Mouse (Mus musculus) liver, adult 2 months (tissue): Measurements from ENCODE around the gene Cdh13. TPM values are rescaled to one million over a fixed set of nuclear protein-coding genes. Genes with fewer than 3 reads are reported as not detected.

Experiments
- DNase-seq: peaks from one replicate; pipeline ENCODE4 v3.0.0-alpha.2; 2011; ENCODE audit warnings: low read depth, low spot score; ENCODE audit errors: extremely low read depth
- H3K27ac ChIP-seq: fragments of 200-500 bp; replicated peaks from 2 replicates; pipeline ENCODE4 v1.5.1; 2012; ENCODE audit warnings: low read depth, mild to moderate bottlenecking, control low read depth, inconsistent platforms, low read length; ENCODE audit not compliant: insufficient read depth
- H3K27me3 ChIP-seq: fragments of 200-500 bp; 2 replicates; pipeline ENCODE4 v1.6.1; 2012; ENCODE audit warnings: mild to moderate bottlenecking, moderate library complexity, low read length, inconsistent platforms; ENCODE audit not compliant: control insufficient read depth, insufficient read depth
- H3K36me3 ChIP-seq: fragments of 200-500 bp; 2 replicates; pipeline ENCODE4 v1.6.1; 2012; ENCODE audit warnings: low read length, inconsistent platforms; ENCODE audit not compliant: control insufficient read depth, insufficient read depth
- H3K4me1 ChIP-seq: fragments of 200-500 bp; 2 replicates; pipeline ENCODE4 v1.6.1; 2011; ENCODE audit warnings: low read length; ENCODE audit not compliant: control insufficient read depth, insufficient read depth
- H3K4me3 ChIP-seq: fragments of 200-500 bp; 2 replicates; pipeline ENCODE4 v1.5.1; 2011; ENCODE audit warnings: low read depth, mild to moderate bottlenecking, control low read depth, low read length, moderate library complexity; ENCODE audit not compliant: insufficient read depth
- H3K79me2 ChIP-seq: fragments of 200-500 bp; 2 replicates; pipeline ENCODE4 v1.6.1; 2012; ENCODE audit warnings: inconsistent platforms, mild to moderate bottlenecking, low read length, moderate library complexity; ENCODE audit not compliant: control insufficient read depth, insufficient read depth
- H3K9ac ChIP-seq: fragments of 200-500 bp; 2 replicates; pipeline ENCODE4 v1.6.1; 2012; ENCODE audit warnings: low read depth, mild to moderate bottlenecking, control low read depth, inconsistent platforms, low read length
- CTCF ChIP-seq: fragments of 200-500 bp; IDR thresholded peaks from 2 replicates; pipeline ENCODE4 v1.5.1; 2011; ENCODE audit warnings: low read depth, low read length, control low read depth
- POLR2A ChIP-seq: fragments of 200-500 bp; IDR thresholded peaks from 2 replicates; pipeline ENCODE4 v1.6.1; 2011; ENCODE audit warnings: low read length, control low read depth; ENCODE audit not compliant: insufficient read depth; ENCODE audit errors: extremely low read depth
- whole genome bisulfite sequencing: fragments of 180-500 bp; shearing (Covaris S2); methylation state at CpG from one replicate; pipeline ENCODE4 v1.1.7; 2018; 5-methylcytosine and 5-hydroxymethylcytosine counted together
- polyA plus RNA-seq: library from polyadenylated mRNA; depleted of rRNA; stranded (reverse); fragments of >200 nt; gene quantifications from 2 replicates; pipeline ENCODE4 v1.2.3, GENCODE M21; 2012
- total RNA-seq: library from RNA; depleted of rRNA; stranded (reverse); fragments of >200 nt; gene quantifications from 2 replicates; pipeline ENCODE4 v1.2.3, GENCODE M21; 2014

Gene Cdh13
- total and polyA plus RNA-seq, 2 experiments: 1.5 to 2.1 TPM

DNA sequence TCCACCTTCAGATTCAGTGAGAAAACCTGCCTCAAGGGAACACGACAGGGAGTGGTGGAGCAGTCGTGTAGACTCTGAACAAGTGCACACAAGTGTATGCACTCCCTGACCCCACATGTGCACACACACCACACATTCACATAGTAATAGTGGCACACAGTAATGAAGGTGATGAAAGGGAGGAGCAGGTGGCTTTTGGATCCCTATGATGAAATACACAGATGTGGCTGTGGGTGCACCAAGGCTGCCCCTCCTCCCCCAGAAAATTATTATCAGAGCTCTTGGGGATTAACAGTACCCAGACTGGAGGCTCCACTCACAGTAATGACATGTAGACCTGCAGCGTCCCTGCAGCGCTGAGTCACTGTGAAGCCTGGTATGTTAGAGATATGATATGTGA, 5.6 kb downstream of the Cdh13 start:
- H3K4me3 ChIP-seq: no peak overlapping the region
- no peaks in the 10 kb centered on the region for H3K79me2 ChIP-seq
- no peak overlapping the region for H3K9ac ChIP-seq
- H3K27me3 ChIP-seq: peaks cover 3% of the 10 kb centered on the region; the same call in 1 of the 2 replicates
- no peak overlapping the region for H3K27ac ChIP-seq
- H3K4me1 ChIP-seq: no peaks in the 10 kb centered on the region
- no peak for DNase-seq
- TF ChIP-seq CTCF: no peak
- TF ChIP-seq POLR2A: no peak
- 80% methylated on average over 4 of the region's 4 CpGs for WGBS
- no peaks in the 10 kb centered on the region for H3K36me3 ChIP-seq

DNA sequence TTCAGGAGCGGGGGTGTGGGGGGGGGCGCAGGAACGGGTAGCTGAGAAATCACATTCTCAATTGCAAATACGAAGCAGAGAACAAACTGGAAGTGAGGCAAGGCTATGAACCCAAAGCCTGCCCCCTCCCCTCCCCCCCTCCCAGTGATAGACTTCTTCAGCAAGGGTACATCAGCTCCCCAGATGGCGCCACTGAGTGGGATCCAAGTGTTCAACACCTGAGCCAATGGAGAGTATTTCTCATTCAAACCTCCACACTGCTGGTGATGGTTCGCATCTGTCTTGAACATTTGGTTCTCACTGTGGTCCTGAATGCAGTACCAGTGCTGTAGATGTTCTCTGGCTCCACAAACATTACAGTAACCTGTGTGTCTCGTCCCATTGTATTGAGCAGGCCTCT, 6.0 kb downstream of the Cdh13 start:
- no peak for TF ChIP-seq CTCF
- no peak for TF ChIP-seq POLR2A
- no peak overlapping the region for H3K9ac ChIP-seq
- no peaks in the 10 kb centered on the region for H3K36me3 ChIP-seq
- no peaks in the 10 kb centered on the region for H3K4me1 ChIP-seq
- H3K27me3 ChIP-seq: peaks cover 2% of the 10 kb centered on the region; the same call in 1 of the 2 replicates
- no peak for DNase-seq
- no peak overlapping the region for H3K27ac ChIP-seq
- 82% methylated on average over 7 of the region's 7 CpGs for WGBS
- H3K79me2 ChIP-seq: no peaks in the 10 kb centered on the region
- no peak overlapping the region for H3K4me3 ChIP-seq

DNA sequence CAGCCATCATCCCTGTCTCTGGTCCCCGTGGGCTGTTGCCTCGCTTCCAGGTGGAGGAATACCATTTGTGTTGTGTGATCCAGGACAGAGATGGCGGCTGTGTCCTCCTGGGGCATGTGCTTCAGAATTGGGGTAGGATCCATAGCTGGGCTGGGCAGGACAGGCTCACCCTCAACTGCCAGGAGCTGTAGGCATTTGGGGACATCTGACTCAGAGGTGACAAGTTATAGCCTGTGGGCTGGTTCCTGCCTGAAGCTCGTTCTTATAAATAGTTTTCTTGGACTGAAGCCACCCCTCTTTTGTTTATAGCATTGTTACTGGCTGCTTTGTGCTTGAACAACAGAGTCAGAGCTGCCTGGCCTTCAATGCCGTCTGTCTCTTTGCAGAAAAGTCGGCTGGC, 6.7 kb downstream of the Cdh13 start:
- H3K79me2 ChIP-seq: no peaks in the 10 kb centered on the region
- H3K27me3 ChIP-seq: no peaks in the 10 kb centered on the region; the same call in 1 of the 2 replicates
- WGBS: 80% methylated on average over 6 of the region's 6 CpGs
- no peak overlapping the region for H3K4me3 ChIP-seq
- H3K36me3 ChIP-seq: no peaks in the 10 kb centered on the region
- H3K9ac ChIP-seq: no peak overlapping the region
- no peak overlapping the region for H3K27ac ChIP-seq
- no peaks in the 10 kb centered on the region for H3K4me1 ChIP-seq
- no peak for DNase-seq
- TF ChIP-seq POLR2A (no peak), CTCF (no peak)

DNA sequence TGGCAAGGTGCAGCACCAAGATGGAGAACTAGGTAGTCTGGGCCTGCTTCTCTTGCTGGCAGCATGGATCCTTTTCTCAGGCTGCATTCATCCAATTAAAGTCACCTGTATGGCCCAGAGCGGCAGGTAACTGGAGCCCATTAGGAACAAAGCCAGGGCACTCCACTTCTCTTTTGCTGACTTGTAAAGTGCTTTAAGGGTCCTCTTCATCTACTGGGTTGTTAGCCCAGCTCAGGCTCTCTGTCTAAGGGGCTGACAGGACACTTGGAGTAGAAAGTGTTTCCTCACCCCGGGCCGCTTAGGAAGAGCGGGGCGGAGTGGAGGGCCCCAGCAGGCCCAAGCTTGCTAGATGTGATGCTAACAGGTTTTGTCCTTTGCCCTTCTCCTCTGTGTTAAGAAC, 12.9 kb downstream of the Cdh13 start:
- no peak for DNase-seq
- TF ChIP-seq POLR2A (no peak), CTCF (no peak)
- H3K27ac ChIP-seq: no peak overlapping the region
- 94% methylated on average over 5 of the region's 5 CpGs for WGBS
- H3K27me3 ChIP-seq: no peaks in the 10 kb centered on the region
- H3K9ac ChIP-seq: no peak overlapping the region
- no peak overlapping the region for H3K4me3 ChIP-seq
- no peaks in the 10 kb centered on the region for H3K79me2 ChIP-seq
- H3K4me1 ChIP-seq: no peaks in the 10 kb centered on the region
- H3K36me3 ChIP-seq: no peaks in the 10 kb centered on the region

DNA sequence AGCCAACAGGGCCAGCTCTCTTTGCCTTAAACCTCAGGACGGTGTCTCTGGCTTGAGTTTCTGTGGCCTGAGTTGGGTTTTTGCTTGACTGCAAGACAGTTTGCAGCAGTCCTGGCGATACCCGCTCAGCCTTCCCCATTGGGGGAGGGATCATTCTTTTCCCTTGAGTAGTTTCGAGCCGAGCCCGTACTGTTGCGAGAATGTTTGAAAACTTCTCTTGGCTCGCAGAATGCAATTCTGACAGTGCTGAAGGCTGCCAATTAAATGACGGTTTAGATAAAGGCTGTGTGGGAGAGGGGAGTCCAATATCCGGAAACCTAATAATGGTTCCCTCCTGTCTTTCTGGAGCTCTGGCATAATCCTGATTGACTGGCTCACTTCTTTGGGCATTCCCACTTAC, 23.4 kb downstream of the Cdh13 start:
- no peaks in the 10 kb centered on the region for H3K27me3 ChIP-seq
- no peak overlapping the region for H3K9ac ChIP-seq
- H3K4me3 ChIP-seq: no peak overlapping the region
- TF ChIP-seq CTCF (no peak), POLR2A (no peak)
- H3K36me3 ChIP-seq: no peaks in the 10 kb centered on the region
- 77% methylated on average over 10 of the region's 10 CpGs for WGBS
- H3K4me1 ChIP-seq: no peaks in the 10 kb centered on the region
- H3K79me2 ChIP-seq: no peaks in the 10 kb centered on the region
- no peak overlapping the region for H3K27ac ChIP-seq
- DNase-seq: no peak

DNA sequence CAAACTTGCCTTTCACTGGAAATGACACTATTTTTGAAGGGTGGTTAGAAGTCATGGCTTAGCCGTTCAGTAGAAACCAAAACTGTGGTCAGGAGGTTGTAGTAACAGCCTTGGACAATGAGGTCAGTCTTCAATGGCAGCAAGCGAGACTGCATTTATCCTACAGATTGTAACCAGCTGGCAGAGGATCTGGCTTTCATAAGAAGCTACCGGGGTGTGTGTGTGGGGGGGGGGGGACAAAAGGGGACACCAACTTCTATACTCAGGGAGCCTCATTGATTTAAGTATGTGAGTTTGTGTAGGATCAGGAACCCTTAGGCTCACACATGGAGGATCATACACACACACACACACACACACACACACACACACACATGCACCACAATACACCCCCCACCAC, 25.6 kb downstream of the Cdh13 start:
- Histone ChIP-seq H3K4me3 (no peak overlapping the region), H3K27me3 (no peaks in the 10 kb centered on the region), H3K27ac (no peak overlapping the region), H3K4me1 (no peaks in the 10 kb centered on the region), H3K9ac (no peak overlapping the region), H3K79me2 (no peaks in the 10 kb centered on the region), H3K36me3 (no peaks in the 10 kb centered on the region)
- no peak for TF ChIP-seq POLR2A
- no peak for TF ChIP-seq CTCF
- no peak for DNase-seq
- WGBS: 84% methylated on average over 3 of the region's 3 CpGs
